Mouse (Mus musculus) layer of hippocampus, adult 11-12 months (tissue): ENCODE results near the gene Gstp3.
"Not testable (repeated sequence)": the region's sequence is repeated elsewhere in the genome, so short reads cannot be mapped to it uniquely, and the experiment has no call there.

ENCODE experiments used
- DNase-seq: peaks from one replicate; pipeline ENCODE4 v3.0.0; 2022; ENCODE audit warnings: low spot score

The Gstp3 gene

DNA sequence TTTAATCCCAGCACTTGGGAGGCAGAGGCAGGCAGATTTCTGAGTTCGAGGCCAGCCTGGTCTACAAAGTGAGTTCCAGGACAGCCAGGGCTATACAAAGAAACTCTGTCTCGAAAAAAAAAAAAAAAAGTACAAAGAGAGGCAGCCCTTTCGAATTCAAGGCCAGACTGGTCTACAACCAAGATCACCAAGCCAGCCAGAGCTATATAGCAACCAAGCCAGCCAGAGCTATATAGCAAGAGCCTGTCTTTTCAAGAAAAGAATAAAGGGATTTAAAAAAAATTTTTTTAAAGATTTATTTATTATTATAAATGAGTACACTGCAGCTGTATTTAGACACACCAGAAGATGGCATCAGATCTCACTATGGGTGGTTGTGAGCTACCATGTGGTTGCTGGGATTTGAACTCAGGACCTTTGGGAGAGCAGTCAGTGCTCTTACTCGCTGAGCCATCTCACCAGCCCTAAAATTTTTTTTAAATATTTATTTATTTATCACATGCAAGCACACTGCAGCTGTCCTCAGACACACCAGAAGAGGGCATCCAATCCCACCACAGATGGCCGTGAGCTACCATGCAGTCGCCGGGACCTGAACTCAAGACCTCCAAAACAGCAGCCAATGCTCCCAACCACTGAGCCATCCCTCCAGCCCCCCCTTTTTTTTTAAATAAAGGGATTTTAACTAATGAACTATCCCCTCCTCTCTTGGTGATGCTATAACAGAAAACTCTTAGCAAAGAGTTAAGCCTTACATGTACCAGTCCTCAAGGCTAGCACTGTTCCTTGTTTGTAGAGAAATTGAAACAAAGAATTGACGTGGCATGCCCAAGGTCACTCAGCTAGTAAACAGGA is 902 bp upstream of the Gstp3 start:
- not testable (repeated sequence) for DNase-seq

DNA sequence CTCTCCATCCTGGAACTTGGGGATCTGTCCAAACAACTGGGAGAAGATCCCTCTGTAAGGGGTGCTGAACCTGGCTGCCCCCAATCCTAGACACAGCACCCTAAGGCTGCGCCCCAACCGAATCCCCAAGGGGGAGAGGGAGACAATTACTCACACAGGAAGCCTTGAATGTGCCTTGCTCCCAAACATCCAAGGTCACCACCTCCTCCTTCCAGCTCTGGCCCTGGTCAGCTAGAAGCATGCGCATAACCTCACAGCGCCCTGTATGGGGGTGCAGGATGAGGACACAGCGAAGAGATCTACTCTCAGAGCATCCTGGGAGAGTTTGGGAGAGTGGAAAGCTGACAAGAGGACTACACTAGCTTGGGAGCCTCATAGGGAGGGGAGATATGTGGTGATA is 788 bp downstream of the Gstp3 start:
- no peak for DNase-seq

DNA sequence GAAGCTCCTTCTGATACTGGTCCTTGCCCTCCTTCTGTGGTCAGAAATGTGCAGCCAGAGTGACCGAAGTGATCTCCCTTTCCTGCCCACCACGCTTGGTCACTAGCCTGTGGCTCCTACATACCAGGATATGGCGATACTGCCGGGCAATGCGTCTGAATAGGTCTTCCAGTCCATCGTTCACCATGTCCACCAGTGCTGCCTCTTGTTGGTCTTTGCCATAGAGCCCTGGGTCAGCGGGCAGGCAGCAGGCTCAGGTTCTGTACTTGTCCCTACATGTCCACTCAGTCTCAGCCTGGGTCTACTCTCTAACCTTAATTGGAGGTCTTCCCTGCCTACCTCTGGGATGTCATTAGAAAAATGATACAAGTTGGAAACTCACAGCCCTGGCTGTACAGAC is 1.4 kb downstream of the Gstp3 start:
- DNase-seq, result no peak

DNA sequence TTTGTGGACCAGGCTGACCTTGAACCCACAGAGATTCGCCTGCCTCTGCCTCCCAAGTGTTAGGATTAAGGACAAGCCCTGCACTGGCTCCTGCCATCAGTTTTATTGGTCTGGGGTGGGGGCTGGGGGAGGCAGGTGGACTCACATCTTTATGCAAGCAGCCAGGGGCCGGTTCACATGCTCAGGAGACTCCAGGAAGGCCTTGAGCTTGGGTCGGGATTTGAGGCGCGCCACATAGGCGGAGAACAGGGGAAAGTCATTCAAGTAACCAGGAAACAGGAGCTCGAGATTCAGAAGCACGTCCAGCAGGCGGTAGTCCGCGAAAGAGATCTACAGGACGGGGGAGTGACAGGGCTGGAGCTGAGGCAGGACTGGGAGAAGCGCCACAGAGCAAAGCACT is 2.0 kb downstream of the Gstp3 start:
- DNase-seq, result no peak

DNA sequence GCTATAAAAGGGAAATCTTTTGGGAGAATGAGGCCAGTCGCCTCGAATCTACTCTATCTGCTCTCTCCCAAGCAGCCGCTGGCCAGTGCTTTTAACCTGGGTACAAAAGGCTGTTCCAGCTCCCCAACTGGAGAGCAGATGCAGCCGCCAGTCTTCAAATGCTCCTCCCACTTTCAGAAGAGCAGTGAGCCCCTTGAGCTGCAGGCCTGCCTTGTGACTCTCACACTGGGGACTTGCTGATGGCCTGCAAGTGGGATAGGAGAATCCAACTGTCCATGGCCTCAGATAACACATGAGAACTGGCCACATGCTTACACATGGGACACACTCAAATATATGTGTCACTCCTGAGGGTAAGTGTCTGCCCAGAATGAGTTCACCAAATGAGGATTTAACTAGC is 2.6 kb downstream of the Gstp3 start:
- no peak for DNase-seq

DNA sequence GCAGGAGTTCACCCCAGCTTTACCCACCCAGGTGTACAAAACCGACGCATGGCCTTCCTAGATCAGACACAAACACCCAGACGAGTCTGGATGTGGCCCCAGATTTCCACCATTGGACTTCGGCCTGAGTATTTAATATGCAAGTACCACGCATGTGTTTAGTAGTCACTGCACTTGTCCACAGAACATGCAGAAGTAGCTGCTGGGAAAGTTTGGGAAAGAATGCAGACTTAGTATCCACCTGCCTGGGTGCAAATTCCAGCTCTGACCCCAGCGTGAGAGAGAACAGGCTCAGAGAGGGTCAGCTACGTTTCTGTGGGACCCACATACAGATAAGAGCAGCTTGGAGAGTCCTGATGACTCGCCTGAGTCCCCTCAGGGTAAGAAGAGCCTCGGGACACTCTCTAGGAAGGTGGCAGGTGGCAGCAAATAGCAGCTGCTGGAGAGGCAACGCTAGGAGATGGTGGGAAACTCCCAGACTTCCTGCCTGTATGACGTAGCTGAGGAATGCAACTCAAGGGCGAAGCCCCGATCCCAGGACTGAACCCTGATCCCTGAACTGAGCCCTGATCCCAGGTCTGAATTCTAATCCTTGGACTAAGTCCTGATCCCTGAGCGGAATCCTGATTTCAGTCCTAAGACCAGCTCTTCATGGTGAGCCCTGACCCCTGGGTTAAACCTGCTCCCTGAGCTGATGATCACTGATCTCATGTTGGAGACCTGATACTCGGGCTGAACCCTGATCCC is 3.2 kb downstream of the Gstp3 start:
- DNase-seq, result no peak

DNA sequence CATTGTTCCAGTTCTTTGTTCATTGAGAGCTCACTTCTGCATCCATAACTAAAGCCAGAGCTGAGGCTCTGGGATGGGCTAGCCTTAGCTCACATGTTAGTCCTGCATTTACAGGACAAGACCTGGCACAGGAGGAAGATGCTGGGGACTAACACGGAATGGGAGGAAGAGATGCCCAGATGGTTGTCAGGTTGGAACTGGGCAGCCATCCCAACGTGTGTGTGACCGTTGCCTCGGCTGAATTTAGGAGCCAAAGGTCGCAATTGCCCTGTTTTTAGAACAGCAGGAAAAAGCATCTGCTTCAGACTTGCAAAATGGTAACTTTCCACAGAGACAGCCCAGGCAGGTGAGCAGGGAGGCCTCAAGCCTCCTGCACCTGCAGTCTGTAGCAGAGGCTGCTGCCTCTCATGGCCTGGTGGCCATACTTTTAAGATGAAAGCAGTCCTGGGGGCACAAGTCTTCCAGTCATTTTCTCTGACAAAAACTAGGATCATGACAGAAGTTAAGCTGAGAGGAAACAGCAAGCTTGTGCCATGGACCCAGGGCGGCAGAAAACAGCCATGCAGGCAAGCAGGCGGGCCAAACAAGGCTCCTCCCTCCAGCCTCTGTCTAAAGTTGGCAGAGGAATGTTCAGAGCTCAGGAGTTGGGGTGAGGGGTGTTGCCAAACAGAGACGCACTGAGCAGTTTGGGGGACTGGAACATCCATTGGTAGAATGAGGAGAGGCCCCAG is 4.0 kb downstream of the Gstp3 start:
- DNase-seq, result no peak

DNA sequence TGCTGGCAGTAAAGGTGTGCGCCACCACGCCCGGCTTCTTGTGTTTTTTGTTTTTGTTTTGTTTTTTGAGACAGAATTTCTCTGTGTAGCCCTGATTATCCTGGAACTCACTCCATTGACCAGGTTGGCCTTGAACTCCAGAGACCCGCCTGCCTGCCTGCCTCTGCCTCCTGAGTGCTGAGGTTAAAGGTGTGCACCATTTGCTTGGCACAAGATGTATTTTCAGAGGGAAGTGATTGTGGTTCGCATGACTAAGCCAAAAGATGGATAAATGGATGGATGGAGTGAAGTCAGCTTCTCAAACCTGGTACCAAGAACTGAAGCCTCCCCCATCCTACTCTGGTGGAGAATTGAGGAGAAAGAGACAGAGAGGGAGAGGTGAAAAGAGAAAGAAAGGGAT is 4.8 kb downstream of the Gstp3 start:
- DNase-seq, result no peak

DNA sequence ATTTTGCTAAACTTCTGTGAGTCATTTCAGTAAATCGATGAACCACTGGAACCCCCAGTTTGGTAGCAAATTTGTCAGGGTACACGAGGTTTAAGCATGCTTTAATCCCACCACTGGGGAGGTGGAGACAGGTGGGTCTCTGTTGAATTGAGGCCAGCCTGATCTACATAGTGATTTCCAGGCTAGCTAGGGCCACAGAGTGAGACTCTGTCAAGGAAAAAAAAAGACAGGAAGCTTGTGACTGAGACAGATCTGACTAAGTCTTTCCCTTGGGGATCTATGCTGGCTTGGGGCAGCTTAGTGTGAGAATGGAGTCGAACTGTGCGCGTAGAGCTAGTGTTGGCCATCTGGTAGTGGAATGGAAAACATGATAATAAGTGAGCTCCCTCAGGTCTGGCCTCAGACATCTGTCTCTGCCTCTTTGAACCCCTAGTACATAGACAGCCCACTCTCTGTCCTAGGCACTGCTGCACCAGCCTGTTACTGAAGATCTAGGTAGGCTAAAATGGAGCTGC is 6.8 kb downstream of the Gstp3 start:
- DNase-seq, result no peak

DNA sequence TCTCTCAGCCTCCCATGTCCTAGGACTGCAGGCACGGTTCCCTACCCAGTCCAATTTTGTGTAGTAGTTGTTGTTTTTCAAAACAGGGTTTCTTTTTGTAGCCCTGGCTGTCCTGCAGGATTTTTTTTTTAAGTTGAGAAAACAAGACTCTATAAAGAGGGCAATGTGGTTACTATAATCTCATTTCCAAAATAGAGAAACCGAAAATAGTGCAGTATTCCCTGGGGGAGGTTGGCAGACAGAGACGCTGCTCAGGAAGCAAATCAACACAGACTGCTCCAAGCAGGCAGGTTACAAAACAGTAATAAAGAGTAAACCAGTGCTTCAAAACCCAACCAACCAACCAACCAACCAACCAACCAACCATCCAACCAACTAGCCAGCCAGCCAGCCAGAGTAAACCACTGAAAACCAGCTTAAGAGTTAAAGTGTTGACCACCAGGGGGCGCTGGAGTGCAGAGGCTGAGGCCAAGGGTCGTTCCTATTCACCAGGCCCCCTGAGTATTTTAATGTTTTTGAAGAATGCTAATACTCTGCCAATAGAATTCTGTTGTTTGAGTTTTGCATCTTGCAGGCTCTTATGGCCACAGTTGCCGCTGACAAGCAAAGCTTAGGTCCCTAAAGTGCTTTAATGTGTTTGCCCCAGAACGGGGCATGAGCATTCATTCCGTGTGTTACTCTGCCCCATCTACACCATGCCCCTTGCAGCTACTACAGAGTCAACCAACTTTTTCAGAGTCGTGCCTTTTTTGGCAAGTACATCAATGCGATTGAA is 7.4 kb downstream of the Gstp3 start:
- DNase-seq, result peak; percentile 52

DNA sequence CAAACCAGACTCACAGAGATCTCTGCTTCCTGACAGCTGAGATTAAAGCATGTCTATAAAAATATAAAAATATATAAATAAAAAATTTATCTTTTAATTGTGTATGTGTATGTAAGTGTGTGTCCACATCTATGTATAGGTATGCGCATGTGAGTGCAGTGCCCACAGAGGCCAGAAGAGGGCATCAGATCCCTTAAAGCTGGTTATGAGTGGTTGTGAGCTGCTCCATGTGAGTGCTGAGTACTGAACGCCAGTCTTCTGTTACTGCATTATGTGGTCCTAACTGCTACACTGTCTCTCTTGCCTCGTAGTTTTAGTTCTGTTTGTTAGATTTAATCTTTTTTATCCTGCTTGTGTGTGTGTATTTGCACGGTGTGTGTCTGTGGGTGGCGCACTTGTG is 8.4 kb downstream of the Gstp3 start:
- no peak for DNase-seq

DNA sequence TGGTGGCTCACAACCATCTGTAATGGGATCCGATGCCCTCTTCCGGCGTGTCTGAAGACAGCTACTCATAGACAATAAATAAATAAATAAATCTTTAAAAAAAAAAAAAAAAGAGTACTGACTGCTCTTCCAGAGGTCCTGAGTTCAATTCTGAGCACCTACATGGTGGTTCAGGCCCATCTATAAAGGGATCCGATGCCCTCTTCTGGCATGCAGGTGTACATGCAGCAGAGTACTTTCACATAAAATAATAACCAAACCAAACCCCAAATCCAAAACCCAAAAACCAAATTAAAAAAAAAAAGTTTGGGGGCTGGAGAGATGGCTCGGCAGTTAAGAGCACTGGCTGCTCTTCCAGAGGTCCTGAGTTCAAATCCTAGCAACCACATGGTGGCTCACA is 10.3 kb downstream of the Gstp3 start:
- DNase-seq, result not testable (repeated sequence)

DNA sequence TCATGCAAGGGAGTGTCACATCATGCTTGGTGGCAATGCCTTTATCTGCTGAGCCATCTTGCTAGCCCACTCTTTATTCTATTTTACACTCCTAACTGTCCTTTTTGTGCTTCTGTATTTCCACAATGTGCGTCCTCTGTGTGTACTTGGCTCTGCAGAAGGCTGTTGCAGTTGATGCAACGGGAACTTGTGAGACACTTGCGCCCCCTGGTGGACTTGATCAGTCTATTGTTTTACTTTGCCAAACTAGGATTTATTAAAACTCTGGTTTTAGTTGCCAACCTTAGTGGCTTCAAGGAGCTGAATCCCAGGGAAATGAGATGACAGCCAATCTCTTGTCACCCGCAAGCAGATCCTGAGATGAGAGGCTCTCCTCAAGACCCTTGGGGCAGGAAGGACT is 11.5 kb downstream of the Gstp3 start:
- DNase-seq, result peak; percentile 79

DNA sequence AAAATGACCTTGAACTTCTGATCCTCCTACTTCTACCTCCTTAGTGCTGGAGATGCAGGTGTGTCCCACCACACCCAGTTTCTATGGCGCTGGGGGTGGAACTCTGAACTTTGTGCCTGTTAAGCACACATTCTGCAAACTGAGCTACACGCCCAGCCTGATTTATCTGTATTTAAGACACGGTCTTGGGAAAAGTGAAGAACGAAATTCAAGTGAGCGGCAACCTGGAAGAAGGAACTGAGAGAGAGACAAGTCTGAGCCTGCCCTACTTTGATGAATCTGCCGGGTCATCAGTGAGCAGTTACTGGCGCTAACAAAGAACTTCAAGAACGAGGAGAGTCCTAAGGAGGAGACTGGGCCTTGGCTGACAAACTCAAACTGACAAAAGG is 12.5 kb downstream of the Gstp3 start:
- no peak for DNase-seq

DNA sequence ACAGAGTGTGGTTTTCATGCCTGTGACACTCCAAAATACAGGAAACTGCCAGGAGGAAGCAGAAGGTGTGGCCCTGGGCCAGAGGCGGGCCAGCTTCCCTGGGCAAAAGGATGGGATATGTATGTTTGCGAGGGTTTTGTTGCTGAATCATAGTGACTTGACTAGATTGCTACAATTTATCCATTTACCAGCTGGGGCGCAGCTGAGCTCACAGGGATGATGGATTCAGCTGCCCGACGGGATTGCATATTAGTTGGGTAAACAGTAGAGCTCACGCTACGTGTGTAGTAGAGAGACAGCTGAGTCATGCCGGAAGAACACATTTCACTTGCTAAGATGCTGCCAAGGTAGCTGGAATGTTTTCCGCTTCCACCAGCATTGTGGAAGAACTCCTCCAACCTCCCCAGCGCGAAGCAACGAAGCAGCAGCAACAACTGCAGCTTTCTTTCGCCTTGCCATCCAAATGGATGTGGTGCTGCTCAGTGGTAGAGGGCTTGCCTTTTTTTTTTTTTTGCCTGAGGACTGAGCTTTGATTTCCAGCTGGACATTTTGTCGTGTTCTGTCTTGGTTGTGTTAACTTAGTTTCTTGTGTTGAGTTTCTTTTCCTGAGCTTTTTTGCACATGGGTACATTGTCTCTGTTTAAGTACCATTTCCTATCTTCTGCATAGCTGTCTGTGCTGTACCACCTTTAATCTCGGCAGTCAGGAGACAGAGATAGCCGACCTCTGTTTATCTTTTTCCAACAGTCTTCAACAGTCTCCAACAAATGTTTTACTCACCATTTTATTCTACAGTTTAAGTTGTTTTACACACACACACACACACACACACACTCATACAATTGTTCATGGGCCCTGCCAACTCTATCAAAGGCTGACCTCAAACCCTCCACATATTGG is 13.2 kb downstream of the Gstp3 start, which contains the start of gene Gstp2:
TSS of gene Gstp2 (minus strand) at position 58 of the 900 bp plus-strand sequence.
- DNase-seq, result peak; percentile 87

DNA sequence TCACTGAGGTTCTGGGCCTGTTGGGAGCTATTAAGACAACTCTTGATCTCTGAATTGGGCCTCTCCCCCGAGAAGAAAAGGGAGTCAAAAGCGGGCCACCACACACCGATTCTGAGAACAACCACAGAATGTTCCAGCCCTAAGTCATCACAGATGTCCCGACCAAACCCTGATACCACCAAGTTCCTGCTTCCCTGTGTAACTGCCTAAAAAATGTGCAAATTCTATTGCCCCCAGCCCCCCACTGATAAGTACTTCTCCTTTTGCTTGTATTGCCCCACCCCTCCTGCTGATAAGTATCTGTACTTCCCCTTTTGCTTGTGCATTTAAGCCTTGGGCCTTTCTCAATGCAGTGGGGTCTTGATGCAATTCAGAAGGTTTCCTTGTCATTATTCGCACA is 15.3 kb downstream of the Gstp3 start:
- DNase-seq, result not testable (repeated sequence)

DNA sequence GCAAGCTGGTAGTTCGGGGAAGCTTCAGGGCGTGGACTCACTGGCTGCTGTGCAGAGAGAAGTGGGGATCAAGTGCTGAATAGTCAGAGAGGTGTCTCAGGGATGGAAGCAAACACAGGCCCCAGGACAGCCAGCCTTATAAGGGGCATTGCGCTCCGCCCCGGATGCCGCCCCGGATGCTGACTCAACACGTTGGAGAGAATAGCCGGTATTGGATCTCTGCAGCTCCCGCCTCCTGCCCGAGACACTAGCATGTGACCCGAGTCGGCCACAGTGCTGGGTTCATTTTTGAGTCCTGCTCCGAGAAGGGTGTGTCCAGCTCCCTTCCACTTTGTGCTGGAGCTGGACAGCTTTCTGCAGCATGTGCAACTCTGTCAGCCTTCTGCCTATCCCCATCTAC is 17.2 kb downstream of the Gstp3 start:
- DNase-seq, result no peak

DNA sequence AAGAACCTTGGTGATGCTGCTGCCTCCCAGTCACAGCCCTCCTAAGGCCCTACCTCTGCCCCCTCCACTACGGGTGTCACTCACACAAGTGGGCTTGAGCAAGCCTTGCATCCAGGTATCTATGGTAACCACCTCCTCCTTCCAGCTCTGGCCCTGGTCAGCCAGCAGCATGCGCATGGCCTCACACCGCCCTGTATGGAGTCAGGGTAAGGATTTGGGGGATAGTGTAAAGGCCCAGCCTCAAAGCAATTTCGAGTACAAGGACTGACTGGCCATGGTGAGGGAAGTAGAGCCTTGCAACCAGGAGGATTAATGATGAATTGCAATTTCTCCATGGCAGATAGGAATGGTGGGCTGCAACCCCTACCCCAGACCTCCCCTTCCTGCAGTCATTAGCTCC is 17.9 kb downstream of the Gstp3 start:
- not testable (repeated sequence) for DNase-seq

DNA sequence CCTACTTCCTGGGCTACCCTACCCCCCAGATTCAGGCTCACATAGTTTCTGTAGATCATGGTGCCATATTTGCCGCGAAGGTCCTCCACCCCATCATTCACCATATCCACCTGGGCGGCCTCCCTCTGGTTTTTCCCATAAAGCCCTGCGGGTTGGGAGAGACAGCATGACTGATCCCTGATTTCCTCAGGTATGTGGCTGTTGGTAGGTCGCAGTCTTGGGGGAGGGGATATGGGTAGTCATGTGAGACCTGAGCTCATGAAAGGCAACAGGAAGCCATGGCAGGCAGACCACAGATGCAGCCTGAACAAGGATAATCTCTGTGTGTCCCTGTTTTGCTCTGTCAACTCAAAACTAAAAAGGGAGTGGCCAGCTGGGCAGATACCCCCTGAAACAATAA is 18.4 kb downstream of the Gstp3 start:
- not testable (repeated sequence) for DNase-seq

DNA sequence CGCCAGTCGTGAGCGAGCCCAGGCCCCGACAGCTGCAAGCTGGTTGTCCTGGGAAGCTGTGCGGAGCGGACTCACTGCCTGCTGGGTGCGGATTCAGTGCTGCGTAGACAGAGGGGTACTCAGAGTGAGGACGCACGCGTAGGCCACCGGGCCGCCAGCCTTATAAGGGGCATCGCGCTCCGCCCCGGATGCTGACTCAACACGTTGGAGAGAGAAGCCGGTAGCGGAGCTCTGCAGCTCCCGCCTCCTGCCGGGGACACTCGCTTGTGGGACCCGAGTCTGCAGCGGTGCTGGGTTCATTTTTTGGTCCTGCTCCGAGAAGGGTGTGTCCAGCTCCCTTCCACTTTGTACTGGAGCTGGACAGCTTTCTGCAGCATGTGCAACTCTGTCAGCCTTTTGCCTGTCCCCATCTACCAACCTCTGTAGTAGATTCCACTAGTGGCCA is 21.6 kb downstream of the Gstp3 start, which contains the start of gene Gstp1:
TSS of gene Gstp1 (minus strand) at position 198 of the 445 bp plus-strand sequence.
- DNase-seq, result peak; percentile 92
